8 mouse cellular contexts compared by ENCODE assay signal in the genomic region with DNA sequence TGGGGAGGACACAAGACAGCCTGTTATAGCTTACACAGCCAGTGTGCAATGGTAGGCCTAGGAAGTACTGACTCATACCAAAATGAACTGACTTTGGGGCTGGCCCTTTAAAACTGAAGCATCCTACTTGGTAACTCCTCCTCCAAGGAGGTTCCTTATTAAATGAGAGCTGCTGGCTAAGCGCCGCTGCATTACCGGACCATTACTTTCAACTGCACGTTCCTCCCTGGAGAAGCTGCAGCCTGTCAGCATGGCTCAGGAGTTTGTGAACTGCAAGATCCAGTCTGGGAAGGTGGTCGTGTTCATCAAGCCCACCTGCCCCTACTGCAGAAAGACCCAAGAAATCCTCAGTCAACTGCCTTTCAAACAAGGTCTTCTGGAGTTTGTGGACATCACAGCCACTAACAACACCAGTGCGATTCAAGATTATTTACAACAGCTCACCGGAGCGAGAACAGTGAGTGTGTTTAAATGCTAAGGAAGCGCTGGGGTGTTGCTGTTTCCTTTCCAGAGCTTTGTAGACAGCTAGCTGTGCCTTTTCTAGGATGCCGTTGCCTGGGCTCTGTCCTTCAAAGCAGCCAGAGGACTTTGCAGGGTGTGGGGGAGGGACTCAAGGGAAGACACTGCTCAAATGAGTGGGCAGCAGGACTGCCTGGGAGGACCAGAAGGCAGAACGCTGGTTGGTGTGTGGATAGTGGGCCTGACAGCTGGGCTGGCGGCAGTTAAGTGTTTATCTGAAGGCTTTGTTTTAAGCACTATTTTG. TPM values are rescaled to one million over a fixed set of nuclear protein-coding genes. Genes with fewer than 3 reads are reported as not detected.
DNase-seq lines count a peak whose midpoint lies in the region; ATAC-seq and TF ChIP-seq lines count a peak whose summit lies in the region.

Gene Glrx, plus strand, starts transcription at position 150 of the 763 bp plus-strand sequence.

- ATAC-seq in limb, embryonic 13.5 days (ENCODE audit: low FRiP score, low read depth): peak; percentile 93
- peak; percentile 95 for ATAC-seq in midbrain, embryonic 15.5 days (replicated peaks)

- H3K4me1 ChIP-seq in bone marrow macrophage, adult 2 months (ENCODE audit: control insufficient read depth, insufficient read depth, low read length): peaks cover 33% of the 10 kb centered on the region
- no peaks in the 10 kb centered on the region for H3K4me1 ChIP-seq in embryonic fibroblast, embryonic 13.5 days (ENCODE audit: control insufficient read depth, insufficient read depth, low read length)
- H3K4me1 ChIP-seq in limb, embryonic 13.5 days: peaks cover 29% of the 10 kb centered on the region
- H3K4me1 ChIP-seq in midbrain, embryonic 15.5 days: peaks cover 24% of the 10 kb centered on the region
- peaks cover 17% of the 10 kb centered on the region for H3K4me1 ChIP-seq in spleen, adult 2 months (ENCODE audit: control insufficient read depth, insufficient read depth, insufficient read length)

- peak; percentile 97 for DNase-seq in 416B (ENCODE audit: low read depth)
- DNase-seq in heart, adult 9 months (ENCODE audit: low spot score in 2 of 2): peak; percentile 86
- DNase-seq in kidney, adult 9 months: peak; percentile 94
- DNase-seq in spleen, adult 2 months (ENCODE audit: low read depth in 1 of 2, low spot score in 2 of 2): peak; percentile 36 to 53

- peak within 1 kb of the TSS; percentile 77 for H3K9ac ChIP-seq in limb, embryonic 13.5 days
- peak within 1 kb of the TSS; percentile 43 for H3K9ac ChIP-seq in midbrain, embryonic 15.5 days

- H3K9me3 ChIP-seq in limb, embryonic 13.5 days: no peaks in the 10 kb centered on the region
- no peaks in the 10 kb centered on the region for H3K9me3 ChIP-seq in midbrain, embryonic 15.5 days

- H3K4me3 ChIP-seq in bone marrow macrophage, adult 2 months (ENCODE audit: insufficient read depth, low read length): peak within 1 kb of the TSS; percentile 62
- peak within 1 kb of the TSS; percentile 81 for H3K4me3 ChIP-seq in embryonic fibroblast, embryonic 13.5 days (ENCODE audit: insufficient read depth, low read length)
- H3K4me3 ChIP-seq in limb, embryonic 13.5 days: peak within 1 kb of the TSS; percentile 49
- peak within 1 kb of the TSS; percentile 50 for H3K4me3 ChIP-seq in midbrain, embryonic 15.5 days
- peak within 1 kb of the TSS; percentile 64 for H3K4me3 ChIP-seq in spleen, adult 2 months (ENCODE audit: extremely low read depth, insufficient read depth, insufficient read length)

- no peak; the same call in 1 of the 2 replicates for TF ChIP-seq POLR2A in bone marrow macrophage, adult 2 months (IDR thresholded peaks at IDR 0.05; ENCODE audit: borderline replicate concordance, low read depth, low read length)
- TF ChIP-seq POLR2A in embryonic fibroblast, embryonic 13.5 days (IDR thresholded peaks at IDR 0.05; ENCODE audit: low read depth, low read length): peak; percentile 97
- TF ChIP-seq POLR2A in spleen, adult 2 months (IDR thresholded peaks at IDR 0.05; ENCODE audit: low read depth, low read length): peak; percentile 49; the same call in 1 of the 2 replicates

- no peaks in the 10 kb centered on the region for H3K36me3 ChIP-seq in limb, embryonic 13.5 days
- no peaks in the 10 kb centered on the region for H3K36me3 ChIP-seq in midbrain, embryonic 15.5 days (replicated peaks)
- no peaks in the 10 kb centered on the region for H3K36me3 ChIP-seq in spleen, adult 2 months (ENCODE audit: control insufficient read depth, insufficient read depth, low read length)

- WGBS in limb, embryonic 13.5 days: 1% methylated on average over 12 of the region's 12 CpGs
- WGBS in midbrain, embryonic 15.5 days: 0% methylated on average over 12 of the region's 12 CpGs
- WGBS in spleen, adult 2 months: 1% methylated on average over 12 of the region's 12 CpGs

- H3K4me2 ChIP-seq in limb, embryonic 13.5 days (replicated peaks): peak within 1 kb of the TSS; percentile 83
- peak within 1 kb of the TSS; percentile 66 for H3K4me2 ChIP-seq in midbrain, embryonic 15.5 days

- H3K27me3 ChIP-seq in limb, embryonic 13.5 days: no peaks in the 10 kb centered on the region
- H3K27me3 ChIP-seq in midbrain, embryonic 15.5 days (replicated peaks): no peaks in the 10 kb centered on the region
- H3K27me3 ChIP-seq in spleen, adult 2 months (ENCODE audit: control insufficient read depth, insufficient read depth, low read length): no peaks in the 10 kb centered on the region

- no peak for TF ChIP-seq CTCF in bone marrow macrophage, adult 2 months (IDR thresholded peaks at IDR 0.05; ENCODE audit: low read depth, low read length)
- no peak for TF ChIP-seq CTCF in embryonic fibroblast, embryonic 13.5 days (IDR thresholded peaks at IDR 0.05; ENCODE audit: borderline replicate concordance, insufficient read depth, low read length)
- no peak for TF ChIP-seq CTCF in spleen, adult 2 months (IDR thresholded peaks at IDR 0.05; ENCODE audit: extremely low read depth, insufficient read depth, insufficient read length, insufficient replicate concordance)

- peak within 1 kb of the TSS; percentile 38 for H3K27ac ChIP-seq in bone marrow macrophage, adult 2 months (ENCODE audit: insufficient read depth, low read depth, low read length)
- H3K27ac ChIP-seq in embryonic fibroblast, embryonic 13.5 days (ENCODE audit: insufficient read depth, low read length): peak within 1 kb of the TSS; percentile 28; the same call in 1 of the 2 replicates
- H3K27ac ChIP-seq in limb, embryonic 13.5 days: peak within 1 kb of the TSS; percentile 72
- H3K27ac ChIP-seq in midbrain, embryonic 15.5 days: peak within 1 kb of the TSS; percentile 75
- peak within 1 kb of the TSS; percentile 50 for H3K27ac ChIP-seq in spleen, adult 2 months (ENCODE audit: insufficient read depth, low read length)

RNA-seq across cellular contexts. Expression of gene Glrx, which starts in this region (rescaled TPM):
- polyA plus RNA-seq in bone marrow macrophage, adult 2 months (2012; ENCODE audit: insufficient read depth, insufficient read length, missing spikeins): 112 and 121 TPM in 2 replicates
- polyA plus RNA-seq in embryonic fibroblast, embryonic 13.5 days (2011; ENCODE audit: insufficient read length, low read depth, missing spikeins): 31.1 and 35.7 TPM in 2 replicates
- 34.9 and 37.9 TPM in 2 replicates for polyA plus RNA-seq in limb, embryonic 13.5 days (2015; fragmentation: Nextera tagmentation; extraction: Ambion mirVana)
- polyA plus RNA-seq in midbrain, embryonic 15.5 days (2015; fragmentation: Nextera tagmentation; extraction: Ambion mirVana): 43.4 and 44.4 TPM in 2 replicates
- polyA plus RNA-seq in spleen, adult 2 months (2012; rRNA removed): 13.9 and 15.9 TPM in 2 replicates

Comparison
In these comparisons a context has a peak if more than half of its experiments do, and no peak if none do; other contexts are left out.
1. Peak in every context shown above with its lines: DNase-seq, ATAC-seq, H3K4me3 ChIP-seq and H3K27ac ChIP-seq.
2. DNase-seq: peak in every context shown above with its lines; median percentile 97 in 416B; 94 in kidney, adult 9 months; 86 in heart, adult 9 months; 44 in spleen, adult 2 months.